Mouse (Mus musculus) ZHBTc4 (cell line): Measurements from ENCODE around the gene Tnfsfm13.

Experiments
- DNase-seq: peaks from one replicate; pipeline ENCODE4 v3.0.0-alpha.2; 2011; ENCODE audit warnings: low read depth, low spot score

Gene Tnfsfm13

DNA sequence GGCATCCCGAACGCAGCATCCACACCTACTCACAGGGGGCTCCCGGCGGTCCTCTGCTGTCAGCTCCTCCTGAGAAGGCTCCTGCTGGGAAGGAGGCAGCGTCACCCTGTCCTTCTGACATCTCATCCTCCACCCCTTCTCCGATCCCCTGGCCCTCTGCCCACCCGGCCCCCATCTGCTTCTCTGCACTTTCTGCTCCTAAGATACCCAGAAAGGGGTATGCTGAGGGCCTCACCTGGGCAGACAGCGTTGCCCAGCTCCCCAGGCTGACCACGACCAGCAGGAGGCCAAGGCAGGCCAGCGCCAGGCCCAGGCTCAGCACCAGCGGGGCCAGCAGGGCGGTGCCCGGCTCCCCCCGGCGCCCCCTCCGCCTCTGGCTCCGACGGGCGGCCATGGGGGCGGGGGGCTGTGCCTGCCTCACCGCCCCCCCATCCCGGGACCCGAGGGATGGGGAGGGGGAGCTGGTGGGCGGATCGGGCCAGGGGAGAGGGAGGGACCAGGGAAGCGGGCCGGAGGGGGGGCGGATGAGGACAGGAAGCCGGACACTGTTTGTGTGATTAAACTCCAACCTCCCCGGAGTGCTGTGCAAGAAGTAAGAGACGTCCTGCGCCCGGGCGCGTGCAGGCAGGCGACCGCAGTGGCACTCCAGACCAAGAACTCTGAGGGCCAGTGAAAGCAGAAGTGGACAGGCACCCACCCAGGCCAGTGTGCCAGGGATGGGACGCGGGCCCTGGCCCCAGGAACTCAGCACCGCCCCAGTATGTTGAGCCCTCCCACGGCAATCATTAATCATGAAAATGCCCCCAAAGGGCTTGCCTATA lies at the start of gene Tnfsfm13, which contains the start of gene Tnfsf12:
Gene Tnfsfm13 (minus strand): TSS at position 738 of the 821 bp plus-strand sequence.
Gene Tnfsf12 (minus strand): TSS at position 489 of the 821 bp plus-strand sequence.
- no peak for DNase-seq

DNA sequence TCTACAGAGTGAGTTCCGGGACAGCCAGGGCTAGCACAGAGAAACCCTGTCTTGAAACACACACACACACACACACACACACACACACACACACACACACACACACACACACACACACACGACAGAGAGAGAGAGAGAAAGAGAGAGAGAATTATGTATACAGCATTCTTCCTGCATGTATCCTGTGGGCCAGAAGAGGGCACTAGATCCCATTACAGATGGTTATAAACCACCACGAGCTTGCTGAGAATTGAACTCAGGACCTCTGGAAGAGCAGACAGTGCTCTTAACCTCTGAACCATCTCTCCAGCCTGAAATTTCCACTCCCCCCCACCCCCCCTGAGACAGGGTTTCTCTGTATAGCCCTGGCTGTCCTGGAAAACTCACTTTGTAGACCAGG lies 35.5 kb upstream of the Tnfsfm13 start:
- DNase-seq = peak; percentile 62

DNA sequence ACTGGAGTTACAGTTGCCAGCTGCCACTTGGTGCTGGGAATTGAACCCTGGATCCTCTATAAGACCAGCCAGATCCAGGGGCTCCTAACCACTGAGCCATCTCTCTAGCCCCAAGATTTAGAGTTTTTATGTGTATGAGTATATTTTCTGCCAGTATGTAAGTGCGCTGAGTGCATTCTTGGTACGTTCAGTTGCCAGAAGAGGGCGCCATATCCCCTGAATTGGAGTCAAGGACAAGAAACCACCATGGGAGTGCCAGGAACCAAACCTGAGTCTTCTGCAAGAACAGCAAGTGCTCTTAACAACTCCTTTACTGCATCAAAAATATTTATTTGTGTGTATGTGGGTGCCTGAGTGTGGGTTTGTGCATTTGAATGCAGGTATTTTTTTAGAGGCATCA lies 33.2 kb upstream of the Tnfsfm13 start:
- DNase-seq = peak; percentile 92

DNA sequence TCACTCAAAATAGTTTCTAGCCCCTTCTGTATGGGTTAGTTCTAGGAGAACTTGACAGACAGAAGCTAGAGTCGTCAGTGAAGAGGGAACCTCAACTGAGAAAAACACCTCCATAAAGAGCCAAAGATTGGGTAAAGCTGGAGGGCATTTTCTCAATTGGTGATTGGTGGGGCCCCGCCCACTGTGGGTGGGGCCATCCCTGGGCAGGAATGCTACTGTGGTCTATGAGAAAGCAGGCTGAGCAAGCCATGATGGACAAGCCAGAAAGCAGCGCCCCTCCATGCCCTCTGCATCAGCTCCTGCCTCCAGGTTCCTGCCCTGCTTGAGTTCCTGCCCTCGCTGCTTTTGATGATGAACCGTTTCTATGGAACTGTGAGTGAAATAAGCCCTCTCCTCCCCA lies 30.1 kb upstream of the Tnfsfm13 start:
- peak; percentile 75 for DNase-seq

DNA sequence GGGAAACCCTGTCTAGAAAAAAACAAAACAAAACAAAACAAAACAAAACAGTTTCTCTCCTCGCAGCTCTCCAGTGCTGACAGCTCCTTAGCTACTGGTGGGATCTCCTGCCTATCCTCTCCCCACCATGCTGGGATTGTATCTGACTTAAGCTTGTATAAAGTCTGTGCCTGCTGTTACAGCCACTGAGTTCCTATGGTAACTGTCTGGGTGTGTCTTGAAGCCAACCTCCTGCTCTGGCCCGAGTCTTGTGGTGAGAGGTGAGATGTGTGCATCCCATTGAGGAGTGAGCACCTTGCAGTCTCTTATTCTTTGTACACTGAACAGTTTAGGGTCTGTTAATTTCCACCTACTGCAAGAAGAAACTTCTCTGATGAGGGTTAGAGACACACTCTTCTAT lies 27.2 kb upstream of the Tnfsfm13 start:
- DNase-seq = peak; percentile 63

DNA sequence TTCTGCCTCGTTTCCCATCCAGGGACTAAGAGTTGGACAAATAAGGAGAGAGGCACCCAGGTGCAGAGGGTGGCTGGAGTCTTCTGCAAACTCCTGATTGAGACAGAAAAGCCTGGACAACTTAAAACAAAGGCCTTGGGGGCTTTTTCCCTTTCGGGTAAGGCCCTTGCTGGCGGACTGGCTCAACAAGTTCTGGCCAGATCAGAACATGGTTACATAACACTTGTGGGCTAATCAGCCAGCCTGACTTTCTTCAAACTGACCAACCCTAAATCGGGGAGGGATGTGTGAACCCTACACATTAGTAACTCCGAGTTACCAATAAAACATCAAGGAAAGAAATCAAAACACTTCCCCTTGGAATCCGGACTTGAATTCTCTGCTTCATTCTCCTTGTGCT lies 25.0 kb upstream of the Tnfsfm13 start:
- no peak for DNase-seq

GRCm38 (mm10) chr11:69719423-69719822 lies 23.5 kb upstream of the Tnfsfm13 start:
- DNase-seq = peak; percentile 82

DNA sequence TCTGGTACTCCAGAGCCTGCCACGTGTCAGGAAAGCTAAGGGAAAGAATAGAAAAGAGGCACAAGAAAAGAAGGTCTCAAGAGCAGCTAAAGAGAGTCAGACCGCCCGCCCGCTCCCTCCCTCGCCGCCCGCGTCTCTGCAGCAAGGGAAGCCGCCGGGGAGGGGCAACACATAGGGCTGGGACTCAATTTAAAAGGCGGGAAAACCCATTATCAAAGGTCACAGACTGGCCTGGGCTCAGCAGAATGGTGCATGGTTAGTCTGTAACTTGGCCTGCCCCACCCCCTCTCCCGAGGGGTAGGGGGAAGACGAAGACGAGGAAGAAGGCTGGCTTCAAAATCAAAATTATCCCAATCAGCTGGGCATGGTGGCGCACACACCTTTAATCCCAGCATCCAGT lies 22.8 kb upstream of the Tnfsfm13 start:
- peak; percentile 72 for DNase-seq

DNA sequence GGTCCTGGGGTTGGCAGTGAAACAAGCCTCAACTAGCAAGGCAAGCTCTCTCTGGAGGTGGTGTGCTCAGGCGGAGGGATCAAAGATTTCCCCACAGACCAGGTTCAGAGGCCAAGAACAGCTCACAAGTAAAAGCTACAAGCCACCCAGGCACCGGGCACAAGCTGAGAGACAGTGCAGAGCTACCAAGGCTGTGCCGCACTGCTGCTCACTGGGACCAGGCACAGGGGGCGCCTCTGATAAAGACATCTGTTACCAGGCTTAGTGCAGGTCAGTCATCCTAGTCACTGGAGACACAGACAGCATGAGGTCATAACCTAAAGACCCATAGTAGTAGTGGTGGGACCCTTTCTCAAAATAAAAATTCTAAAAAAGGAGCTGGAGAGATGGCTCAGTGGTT lies 21.1 kb upstream of the Tnfsfm13 start:
- DNase-seq = peak; percentile 57

- DNase-seq = no peak
Measured at GRCm38 (mm10) chr11:69715929-69716328, 20.0 kb upstream of the Tnfsfm13 start.

- peak; percentile 94 for DNase-seq
Measured at GRCm38 (mm10) chr11:69715482-69715881, 19.6 kb upstream of the Tnfsfm13 start.

- peak; percentile 70 for DNase-seq
Measured at GRCm38 (mm10) chr11:69714636-69715329, 18.9 kb upstream of the Tnfsfm13 start.

DNA sequence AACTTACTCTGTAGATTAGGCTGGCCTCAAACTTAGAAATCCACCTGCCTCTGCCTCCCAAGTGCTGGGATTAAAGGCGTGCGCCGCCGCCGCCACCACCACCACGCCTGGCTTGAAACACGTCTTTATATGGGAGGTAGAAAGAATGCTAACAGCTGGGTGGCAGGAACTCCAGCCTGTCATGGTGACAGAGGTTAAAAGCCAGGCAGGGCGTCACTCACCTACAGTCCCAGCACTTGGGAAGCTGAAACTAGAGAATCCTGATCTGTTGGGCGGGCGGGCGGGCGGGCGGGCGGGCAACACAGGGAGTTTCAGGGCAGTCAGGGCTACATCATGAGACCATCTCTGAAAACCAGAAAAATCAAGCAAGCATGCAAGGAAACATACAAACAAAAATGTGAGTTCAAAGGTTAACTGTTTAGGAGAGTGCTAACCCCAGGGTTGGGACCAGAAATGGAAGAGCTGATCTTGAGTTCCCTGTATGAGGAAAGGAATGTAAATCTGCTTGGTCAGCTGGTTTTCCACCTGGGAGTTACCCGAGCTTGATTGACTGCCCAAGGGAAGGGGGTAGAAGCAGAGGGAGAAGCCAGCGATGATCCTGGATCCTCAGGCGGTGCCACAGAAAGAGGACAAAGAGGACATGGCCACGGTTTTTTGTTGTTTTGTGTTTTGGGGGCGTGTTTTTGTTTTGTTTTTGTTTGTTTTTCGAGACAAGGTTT lies 17.2 kb upstream of the Tnfsfm13 start:
- DNase-seq = peak; percentile 77

- no peak for DNase-seq
Measured at GRCm38 (mm10) chr11:69711082-69711481, 15.2 kb upstream of the Tnfsfm13 start.

DNA sequence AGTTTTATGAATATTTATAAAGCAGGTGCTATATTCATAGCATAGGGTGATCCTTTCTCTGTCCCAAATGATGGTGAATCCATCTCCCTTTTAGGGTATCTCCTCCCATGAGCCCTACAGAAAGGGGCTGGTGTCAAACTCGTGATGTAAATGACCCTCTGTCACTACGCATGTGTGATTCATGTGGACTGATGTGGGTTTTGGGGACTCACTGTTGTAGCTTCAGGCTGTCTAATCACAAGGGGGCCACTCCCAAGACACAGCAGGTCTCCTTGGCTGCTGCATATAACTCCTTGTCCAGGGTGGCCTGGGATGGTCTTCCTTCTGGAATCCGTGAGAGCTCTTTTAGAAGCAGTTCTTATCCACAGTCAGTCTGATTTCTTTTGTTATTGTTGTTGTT lies 14.6 kb upstream of the Tnfsfm13 start:
- DNase-seq = no peak

- no peak for DNase-seq
Measured at GRCm38 (mm10) chr11:69709554-69710446, 13.9 kb upstream of the Tnfsfm13 start.

- DNase-seq = peak; percentile 60
Measured at GRCm38 (mm10) chr11:69708614-69709265, 12.8 kb upstream of the Tnfsfm13 start.

DNA sequence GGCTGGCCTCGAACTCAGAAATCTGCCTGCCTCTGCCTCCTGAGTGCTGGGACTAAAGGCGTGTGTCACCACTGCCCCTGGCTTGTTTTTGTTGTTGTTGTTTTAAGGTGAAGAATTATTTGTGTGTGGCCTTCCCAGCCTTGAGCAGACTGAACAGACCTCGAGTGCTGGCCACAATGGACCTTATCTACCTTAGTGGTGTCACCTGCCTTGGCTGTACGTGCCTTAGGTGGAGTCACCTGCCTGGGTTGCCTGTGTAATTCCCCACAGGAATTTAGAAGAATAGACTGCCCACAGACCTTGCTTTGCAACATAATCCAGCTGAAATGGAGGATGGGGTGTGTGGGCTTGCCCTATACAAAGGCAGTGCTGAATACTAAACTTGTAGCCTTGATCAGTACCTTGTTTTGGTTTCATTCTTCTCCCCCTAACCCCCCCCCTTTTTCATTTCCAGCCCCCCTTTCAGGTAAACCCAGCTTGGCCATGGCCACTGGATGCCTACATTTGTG lies 12.0 kb upstream of the Tnfsfm13 start:
- DNase-seq = no peak

GRCm38 (mm10) chr11:69707480-69707847 lies 11.6 kb upstream of the Tnfsfm13 start:
- DNase-seq = no peak

DNA sequence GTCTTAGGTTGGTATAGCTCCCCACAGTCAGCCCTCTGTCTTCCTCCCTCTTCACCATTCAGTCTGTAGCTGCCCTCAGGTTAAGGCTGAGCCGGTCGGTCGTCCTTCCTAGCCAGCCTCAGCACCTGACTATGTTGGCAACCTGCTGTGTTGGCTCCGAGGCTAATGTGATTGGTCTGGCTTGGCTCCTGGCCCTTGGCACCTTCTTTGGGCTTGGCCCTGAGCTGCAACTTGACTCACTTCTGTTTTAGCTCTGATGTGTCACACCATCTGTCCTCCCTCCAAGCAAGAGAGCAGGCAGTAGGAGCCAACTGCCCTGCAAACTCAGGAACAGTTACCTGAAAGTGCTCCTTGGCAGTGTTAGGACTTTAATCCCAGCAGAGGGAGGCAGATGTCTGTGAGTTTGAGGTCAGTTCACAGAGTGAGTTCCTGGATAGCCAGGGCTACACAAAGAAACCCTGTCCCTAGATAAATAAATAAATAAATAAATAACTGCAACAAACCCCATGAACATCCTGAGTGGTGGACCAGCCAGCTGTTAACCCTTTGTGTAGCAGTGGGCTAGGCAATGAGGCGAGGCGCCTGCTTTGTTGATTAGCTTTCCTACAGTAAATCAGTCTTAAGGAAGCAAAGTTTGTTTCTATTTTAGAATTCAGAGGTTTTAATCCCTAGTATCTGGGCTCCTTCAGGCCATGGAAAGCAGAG lies 11.0 kb upstream of the Tnfsfm13 start:
- no peak for DNase-seq
